Mouse (Mus musculus) bone marrow macrophage, adult 2 months (primary cell): ENCODE measurements around the gene Mphosph9.

ENCODE experiments used
- CTCF ChIP-seq: IDR thresholded peaks from 2 replicates; pipeline ENCODE4 v1.5.1; 2012; ENCODE audit warnings: low read depth, mild to moderate bottlenecking, low read length, moderate library complexity
- POLR2A ChIP-seq: IDR thresholded peaks from 2 replicates; pipeline ENCODE4 v1.6.1; 2012; ENCODE audit warnings: mild to moderate bottlenecking, low read depth, low read length, borderline replicate concordance

- TF ChIP-seq CTCF (no peak), POLR2A (no peak)
These were observed 72.6 kb downstream of the Mphosph9 start for GRCm38 (mm10) chr5:124255141-124255540.
